Mouse (Mus musculus): ENCODE measurements around the gene Hist1h2ae.
"Not testable (repeated sequence)": the region's sequence is repeated elsewhere in the genome, so short reads cannot be mapped to it uniquely, and the experiment has no call there.

Hist1h2ae gene

DNA sequence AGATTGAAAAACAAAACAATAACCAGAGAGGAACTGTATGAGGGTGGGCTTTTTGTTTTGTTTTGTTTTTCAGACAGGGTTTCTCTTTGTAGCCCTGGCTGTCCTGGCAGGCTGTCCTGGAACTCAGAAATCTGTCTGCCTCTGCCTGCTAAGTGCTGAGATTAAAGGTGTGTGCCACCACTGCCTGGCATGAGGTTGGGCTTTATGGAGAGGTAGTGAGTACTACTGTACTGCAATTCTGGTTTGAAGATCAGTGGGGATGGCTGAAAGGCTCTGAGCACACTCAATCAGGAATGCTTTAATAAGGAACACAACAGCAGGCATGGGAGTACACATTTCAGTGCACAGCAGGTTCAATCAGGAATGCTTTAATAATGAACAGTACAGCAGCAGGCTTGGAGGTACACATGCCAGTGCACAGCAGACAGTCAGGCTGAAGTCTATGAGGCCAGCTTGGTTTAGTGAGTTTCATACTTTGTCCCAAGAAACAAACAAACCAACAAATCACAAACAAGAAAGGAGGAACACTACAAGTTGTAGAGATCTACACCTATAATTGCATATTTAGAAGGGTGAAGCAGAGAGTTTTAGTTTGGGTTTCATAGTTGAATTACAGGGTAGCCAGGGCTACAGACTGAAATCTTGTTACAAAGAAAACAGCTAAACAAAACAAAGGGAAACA lies 12.5 kb upstream of the Hist1h2ae start:
- no peak for DNase-seq

DNA sequence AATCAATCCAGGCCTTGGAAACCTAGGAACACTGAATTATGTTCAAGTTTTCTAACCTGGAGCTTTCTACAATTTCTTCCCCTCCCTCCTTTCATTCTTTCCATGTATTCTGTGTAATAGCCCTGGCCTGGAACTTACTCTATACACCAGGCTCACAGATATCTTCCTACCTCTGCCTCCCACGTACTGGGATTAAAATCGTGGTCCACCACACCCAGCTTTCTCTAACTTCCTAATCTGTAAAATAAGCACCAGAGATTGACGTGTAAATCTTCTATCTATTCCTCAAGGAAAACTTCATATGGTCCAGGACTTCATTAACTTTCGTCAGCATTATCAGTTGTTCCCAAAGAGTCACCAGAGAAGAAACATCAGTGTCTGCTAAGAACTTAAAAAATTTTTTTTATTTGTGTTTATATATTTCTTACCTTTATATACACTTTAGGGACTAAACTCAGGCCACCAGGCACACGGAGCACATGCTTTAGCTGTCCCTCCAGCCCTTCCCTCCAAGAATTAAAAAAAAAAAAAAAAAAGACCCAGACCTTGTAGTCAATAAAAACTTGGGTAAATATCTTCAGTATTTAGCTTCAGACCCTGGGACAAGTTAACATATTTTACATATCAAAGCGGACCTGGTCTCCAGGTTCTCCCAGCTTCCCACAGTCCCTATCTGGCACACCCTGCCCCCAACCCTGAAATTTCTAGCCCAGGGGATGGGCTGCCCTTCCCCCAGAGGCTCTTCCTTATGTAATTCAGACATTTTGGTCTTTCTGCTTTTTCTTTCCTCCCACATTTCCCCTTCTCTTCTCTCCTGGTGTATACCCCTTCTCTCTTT lies 11.4 kb upstream of the Hist1h2ae start:
- no peak for DNase-seq

DNA sequence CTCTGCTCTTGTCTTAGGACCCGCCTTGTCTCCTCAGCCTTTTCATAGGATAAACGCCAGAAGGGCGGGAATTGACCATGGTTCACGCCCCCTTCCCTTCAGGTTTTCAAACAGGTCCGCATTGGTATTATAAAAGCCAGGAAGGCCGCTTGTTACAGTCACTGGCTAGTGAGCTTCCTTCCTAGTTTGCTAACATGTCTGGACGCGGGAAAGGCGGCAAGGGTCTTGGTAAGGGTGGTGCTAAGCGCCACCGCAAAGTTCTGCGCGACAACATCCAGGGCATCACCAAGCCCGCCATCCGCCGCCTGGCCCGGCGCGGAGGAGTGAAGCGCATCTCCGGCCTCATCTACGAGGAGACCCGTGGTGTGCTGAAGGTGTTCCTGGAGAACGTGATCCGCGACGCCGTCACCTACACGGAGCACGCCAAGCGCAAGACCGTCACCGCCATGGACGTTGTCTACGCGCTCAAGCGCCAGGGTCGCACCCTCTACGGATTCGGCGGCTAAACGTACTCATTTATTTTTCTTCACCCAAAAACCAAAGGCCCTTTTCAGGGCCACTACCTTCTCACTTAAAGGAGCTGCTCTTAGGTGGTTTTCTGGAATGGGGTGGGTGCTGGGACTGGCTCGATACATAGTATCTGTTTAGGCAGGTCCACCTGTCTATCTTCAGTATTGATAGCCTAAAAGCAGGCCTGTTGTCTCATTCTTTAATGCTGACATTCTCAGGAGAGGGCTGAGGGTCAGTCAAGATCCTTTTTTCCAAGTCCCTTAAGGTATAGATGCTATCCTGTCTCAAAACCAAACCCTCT lies 10.6 kb upstream of the Hist1h2ae start, which contains the start of gene Hist1h4d:
TSS of gene Hist1h4d (plus strand) at position 191 of the 811 bp plus-strand sequence.
- peak; percentile 96 for DNase-seq

DNA sequence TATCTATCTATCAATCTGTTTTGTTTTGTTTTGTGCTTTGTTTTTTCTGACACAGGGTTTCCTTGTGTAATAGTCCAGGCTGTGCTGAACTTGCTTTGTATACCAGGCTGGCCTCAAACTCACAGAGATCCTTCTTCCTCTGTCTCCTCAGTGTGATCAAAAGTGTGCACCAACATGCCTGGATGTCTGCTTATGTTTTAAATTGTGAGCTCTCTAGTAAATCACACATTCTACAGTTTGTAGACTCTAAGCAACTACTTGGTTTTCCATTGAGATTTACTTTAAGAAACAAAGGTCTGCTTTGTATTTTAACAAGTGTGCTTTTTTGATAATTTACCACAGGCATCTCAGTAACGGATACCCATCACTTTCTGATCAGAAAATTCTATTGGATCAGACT lies 6.8 kb upstream of the Hist1h2ae start:
- no peak for DNase-seq

DNA sequence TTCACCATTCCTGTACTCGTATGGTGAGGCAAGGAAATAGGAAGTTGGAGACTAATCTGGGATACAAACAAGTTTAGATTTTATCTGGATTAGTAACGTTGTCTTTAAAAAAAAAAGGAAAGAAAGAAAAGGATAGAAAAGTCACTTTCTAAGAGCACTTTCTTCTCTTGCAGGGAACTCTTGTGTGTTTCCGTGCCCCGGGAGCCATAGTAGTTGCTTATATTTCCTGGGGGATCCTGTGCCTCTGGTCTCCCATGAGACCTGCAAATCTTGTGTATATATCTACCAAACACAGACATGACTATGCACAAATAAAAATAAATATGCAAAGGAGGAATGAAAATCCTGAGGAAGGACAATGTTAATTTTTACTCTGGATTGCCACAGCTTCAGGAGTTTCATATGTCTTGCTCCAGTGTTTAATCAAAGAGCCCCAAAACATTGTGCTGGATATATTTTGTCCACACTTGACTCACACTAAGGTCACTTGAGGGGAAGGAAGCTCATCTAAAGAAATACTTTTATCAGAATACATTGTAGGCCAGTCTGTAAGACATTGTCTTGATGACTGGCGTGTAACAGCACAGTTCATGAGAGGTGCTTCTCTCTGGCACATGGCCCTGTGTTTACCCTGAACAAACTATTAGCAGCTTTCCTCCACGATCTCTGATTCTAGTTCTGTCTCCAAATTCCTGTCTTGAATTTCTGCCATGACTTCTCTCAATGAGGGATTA lies 6.1 kb upstream of the Hist1h2ae start:
- DNase-seq, result no peak

DNA sequence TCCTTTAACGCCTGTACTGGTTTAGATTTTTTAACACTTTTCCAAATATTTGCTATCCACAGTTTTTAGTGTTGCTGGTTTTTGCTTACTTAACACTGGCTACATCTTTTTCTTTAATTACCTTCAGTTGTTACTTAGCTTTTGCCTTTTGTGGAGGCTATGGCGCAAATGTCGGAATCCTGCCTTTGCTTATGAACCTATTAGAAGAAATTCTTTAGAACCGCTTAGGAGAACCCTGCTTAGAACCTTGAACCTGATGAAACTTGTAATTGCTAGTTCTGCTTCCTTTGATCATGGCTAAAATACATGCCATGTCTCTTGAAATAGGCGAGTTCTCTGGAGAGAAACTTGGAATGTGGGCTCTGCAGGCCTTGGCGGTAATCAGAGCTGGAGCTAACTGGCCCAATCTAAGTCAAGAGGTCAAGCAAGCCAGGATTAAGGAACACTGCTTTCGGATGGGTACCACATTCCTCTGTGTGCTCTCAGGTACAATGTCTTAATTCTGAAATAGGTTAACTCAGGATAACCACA lies 5.4 kb upstream of the Hist1h2ae start:
- DNase-seq, result no peak

DNA sequence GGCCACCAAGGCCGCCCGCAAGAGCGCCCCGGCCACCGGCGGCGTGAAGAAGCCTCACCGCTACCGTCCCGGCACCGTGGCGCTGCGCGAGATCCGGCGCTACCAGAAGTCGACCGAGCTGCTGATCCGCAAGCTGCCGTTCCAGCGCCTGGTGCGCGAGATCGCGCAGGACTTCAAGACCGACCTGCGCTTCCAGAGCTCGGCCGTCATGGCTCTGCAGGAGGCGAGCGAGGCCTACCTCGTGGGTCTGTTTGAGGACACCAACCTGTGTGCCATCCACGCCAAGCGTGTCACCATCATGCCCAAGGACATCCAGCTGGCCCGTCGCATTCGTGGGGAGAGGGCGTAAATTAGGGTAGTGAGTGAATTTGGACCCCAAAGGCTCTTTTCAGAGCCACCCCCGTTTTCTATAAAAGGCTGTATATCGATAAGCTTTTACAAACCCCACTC lies 4.9 kb upstream of the Hist1h2ae start:
- DNase-seq, result not testable (repeated sequence)

DNA sequence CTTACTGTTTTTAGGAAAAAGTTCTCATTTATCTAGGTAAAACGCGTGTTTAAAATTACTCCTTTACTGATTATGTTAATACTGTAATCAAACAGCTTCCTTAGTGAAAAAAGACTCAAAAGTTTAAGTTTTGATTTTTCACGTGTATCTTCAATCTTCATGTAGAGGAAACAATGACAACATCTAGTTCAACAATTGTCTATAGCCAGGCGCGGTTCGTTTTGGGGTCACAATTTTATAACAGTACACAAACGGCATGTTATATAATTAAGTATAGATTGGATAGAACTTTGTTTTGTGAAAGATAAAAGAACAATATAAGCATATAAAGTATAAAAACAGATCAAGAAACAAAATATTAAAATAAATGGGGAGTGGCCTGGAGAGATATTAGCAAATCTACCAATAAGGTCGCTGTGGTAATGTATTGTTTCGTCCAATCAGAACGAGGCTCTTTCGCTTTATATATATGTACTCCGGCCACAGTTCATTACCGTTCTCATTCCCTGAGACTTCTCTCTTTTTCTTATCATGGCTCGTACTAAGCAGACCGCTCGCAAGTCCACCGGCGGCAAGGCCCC lies 4.3 kb upstream of the Hist1h2ae start, which contains the start of gene Hist1h3d:
TSS of gene Hist1h3d (plus strand) at position 493 of the 581 bp plus-strand sequence.
- no peak for DNase-seq

DNA sequence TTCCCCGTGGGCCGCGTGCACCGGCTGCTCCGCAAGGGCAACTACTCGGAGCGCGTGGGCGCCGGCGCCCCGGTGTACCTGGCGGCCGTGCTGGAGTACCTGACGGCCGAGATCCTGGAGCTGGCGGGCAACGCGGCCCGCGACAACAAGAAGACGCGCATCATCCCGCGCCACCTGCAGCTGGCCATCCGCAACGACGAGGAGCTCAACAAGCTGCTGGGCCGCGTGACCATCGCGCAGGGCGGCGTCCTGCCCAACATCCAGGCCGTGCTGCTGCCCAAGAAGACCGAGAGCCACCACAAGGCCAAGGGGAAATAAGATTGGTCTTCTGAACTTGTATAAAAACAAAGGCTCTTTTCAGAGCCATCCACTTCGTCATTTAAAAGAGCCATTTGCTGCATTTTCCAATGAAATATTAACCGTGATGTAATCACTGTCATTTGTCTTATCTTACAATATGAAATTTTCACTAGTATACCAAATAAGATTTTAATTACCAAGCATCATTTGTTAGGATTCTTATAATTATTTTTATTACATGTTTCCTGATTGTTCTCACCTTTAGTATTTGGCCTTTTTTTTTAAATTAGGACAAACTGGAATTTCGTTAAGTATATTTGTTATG lies 3.6 kb upstream of the Hist1h2ae start:
- not testable (repeated sequence) for DNase-seq

DNA sequence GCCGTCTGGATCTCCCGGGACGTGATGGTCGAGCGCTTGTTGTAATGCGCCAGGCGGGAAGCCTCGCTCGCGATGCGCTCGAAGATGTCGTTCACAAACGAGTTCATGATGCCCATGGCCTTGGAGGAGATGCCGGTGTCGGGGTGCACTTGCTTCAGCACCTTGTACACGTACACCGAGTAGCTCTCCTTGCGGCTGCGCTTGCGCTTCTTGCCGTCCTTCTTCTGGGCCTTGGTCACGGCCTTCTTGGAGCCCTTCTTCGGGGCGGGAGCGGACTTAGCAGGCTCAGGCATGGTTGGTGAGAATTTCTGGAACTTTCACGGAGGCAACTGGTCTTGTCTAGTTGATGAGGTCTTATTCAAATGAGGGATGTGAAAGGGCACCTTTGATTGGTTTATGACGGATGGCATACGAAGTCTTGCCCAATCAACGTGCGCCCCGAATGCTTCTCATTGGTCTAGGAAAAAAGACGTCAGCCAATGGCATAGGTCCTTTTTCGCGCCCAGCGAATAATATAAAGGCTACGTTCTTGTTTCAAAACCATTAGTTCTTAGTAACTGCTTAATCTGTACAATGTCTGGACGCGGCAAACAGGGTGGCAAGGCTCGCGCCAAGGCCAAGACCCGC lies 3.0 kb upstream of the Hist1h2ae start, which contains the start of the genes Hist1h2bf and Hist1h2ad:
TSS of gene Hist1h2bf (minus strand) at position 299 of the 627 bp plus-strand sequence.
TSS of gene Hist1h2ad (plus strand) at position 484 of the 627 bp plus-strand sequence.
- DNase-seq, result peak; percentile 85

DNA sequence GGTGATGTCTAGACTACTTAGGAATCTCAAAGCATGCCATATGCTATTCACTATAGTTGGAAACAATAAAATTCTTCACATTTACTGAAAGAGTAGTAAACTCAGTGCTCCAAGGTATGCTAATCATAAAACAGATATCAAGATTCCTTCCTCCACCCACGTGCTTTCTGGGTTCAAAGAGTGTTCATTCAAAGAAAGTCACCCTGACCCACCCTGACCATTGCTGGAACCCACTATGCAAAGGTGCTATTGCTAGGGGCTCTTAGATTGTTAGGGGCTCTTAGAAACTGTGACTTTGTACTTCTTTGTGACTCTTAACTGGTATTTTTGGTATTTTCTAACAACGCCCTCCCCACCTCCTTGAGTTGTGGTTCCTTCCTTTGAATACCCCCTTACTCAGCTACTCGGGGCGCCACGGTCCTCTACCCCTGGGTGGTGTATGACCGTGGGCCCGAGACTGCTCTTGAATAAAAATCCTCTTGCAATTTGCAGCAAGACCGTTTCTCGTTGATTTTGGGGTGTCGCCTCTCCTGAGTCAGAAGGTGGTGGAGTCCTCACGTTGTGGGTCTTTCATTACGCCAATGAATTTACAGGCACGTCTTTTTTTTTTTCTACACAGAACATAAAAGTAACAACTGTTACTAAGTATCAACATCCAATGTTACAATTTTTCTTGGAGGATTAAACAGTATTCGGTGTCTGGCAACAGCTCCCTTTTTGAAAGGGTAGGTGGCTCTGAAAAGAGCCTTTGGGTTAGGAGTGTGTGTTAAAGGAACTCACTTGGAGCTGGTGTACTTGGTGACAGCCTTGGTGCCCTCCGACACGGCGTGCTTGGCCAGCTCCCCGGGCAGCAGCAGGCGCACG lies 2.2 kb upstream of the Hist1h2ae start:
- not testable (repeated sequence) for DNase-seq

DNA sequence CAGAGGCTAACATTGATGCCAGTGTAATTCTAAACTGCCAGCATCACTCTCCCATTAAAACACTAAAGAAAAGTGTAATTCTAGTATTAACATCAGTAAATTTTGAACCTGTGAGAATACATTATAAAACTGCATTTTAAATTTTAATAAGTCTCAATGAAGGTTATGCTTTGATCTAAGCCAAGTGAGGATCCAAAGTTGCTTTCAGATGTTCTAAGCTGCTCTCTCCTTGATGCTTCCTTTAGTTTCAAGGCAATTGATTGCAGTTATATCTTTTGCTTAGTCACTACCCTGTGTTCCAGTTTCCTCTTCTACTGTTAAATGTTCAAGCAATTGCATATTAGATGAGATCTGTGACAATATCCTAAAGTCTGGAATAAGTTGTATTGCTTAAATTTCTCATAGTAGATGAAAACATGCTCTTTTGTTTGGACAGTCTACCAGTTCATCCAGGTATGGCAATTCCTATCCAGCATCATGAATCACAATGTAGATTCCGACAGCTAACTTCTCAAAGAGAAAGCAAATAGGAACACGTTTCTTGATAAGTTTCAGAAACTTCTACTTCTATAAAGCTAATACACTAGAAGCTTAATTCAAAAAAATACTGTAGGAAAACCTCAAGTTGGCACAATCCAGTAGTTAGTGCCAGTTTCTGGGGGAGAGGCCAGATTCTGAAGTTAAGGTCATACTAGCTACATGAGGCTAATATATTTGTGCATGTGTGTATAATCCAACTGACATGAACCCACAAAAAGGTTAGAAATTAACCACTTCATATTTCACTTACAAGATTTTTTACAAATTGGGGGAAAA lies 1.4 kb upstream of the Hist1h2ae start:
- no peak for DNase-seq

DNA sequence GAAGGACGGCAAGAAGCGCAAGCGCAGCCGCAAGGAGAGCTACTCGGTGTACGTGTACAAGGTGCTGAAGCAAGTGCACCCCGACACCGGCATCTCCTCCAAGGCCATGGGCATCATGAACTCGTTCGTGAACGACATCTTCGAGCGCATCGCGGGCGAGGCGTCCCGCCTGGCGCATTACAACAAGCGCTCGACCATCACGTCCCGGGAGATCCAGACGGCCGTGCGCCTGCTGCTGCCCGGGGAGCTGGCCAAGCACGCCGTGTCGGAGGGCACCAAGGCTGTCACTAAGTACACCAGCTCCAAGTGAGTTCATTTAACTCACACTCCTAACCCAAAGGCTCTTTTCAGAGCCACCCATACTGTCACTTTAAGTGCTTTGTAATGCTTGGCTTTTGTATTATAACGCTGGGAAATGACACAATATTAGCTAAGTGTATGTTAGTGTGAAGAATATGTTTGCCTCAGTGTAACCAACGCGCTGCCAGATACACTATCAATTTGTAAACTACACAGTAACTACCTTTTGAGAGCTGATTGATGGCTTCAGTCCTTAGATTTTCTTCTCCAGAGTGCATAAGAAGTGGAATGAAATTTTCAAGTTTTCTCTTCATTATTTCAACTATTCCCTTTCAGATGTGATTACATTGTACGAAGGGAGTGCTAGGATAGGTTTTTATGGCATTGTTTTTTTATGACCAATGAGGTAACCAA lies 641 bp upstream of the Hist1h2ae start:
- DNase-seq, result not testable (repeated sequence)

DNA sequence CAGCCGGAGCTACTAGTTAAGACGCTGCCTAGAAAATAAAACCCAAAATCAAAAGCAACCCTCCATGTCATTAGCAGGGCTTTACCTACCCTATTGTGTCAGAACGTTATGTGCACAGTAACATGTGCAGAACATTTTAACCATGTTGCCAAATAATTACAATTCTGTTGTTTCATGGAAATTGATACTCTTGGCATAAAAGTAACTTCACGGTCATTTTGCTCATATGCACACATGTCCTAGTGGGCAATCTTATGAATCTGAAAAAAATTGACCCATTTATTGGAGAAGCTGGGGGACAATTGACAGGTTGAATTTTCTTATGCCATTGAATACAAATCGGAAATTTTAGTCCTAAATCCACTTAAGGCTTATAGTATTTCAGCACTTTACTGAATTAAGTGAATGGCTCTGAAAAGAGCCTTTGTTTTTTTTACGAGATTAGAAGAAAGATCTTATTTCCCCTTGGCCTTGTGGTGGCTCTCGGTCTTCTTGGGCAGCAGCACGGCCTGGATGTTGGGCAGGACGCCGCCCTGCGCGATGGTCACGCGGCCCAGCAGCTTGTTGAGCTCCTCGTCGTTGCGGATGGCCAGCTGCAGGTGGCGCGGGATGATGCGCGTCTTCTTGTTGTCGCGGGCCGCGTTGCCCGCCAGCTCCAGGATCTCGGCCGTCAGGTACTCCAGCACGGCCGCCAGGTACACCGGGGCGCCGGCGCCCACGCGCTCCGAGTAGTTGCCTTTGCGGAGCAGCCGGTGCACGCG lies 579 bp downstream of the Hist1h2ae start:
- not testable (repeated sequence) for DNase-seq

DNA sequence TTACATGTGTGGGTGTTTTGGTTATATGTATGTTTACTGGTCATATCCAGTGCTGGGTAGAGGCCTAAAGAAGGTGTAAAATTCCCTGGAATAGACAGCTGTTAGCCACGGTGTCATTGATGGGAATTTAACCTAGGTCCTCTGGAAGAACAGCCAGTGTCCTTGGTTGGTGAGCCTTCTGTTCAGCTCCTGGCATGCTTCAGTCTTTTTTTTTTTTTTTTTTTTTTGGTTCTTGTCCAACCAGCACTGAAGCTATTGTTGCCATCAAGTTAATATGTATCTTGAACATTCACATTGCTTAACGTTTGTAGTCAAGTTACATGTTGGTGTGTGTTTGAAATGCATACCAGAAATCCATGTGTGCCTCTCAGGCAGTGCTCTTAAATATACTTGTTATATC lies 6.5 kb downstream of the Hist1h2ae start:
- no peak for DNase-seq

DNA sequence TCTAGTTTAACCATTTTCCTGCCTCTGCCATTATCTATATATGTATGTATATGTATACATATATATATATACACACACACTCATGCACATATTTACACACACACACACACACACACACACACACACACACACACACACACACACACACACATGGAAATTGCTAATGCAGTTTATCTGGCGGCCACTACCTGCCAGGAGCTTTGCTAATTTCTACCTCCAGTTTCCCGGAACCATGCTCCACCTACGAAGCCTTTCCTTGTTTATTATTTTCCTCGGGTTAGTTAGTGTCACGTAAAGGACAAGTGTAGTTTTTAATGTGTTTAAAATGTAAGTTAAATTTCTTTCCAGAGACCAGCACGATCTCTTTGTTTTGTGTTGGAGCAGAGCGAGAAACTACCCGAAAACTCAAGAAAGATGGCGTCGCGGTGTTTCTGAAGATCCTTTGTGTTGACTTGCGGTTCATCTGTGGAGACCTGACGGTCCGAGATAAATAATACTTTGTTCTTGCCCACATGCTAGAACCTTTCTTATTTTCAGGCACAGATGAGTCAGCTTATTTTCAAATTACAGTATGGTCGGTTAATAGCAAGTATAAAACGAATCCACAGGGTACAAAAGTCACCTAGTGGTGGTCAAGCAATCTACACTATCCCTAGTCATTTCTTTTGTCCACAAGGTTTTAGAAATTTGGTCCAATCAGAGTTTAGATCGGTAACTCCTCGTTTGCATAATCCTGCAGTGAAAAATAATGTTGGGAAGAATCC lies 8.1 kb downstream of the Hist1h2ae start:
- DNase-seq, result no peak
